Mouse (Mus musculus) liver, postnatal 0 days (tissue): ENCODE results near the gene Rbp1.

Source experiments
- CTCF ChIP-seq: sonication (generic); IDR thresholded peaks from 2 replicates; pipeline ENCODE4 v1.5.1; 2016; ENCODE audit warnings: antibody characterized with exemption, low read depth
- EP300 ChIP-seq: IDR thresholded peaks from 2 replicates; pipeline ENCODE4 v1.6.1; 2016; ENCODE audit warnings: antibody characterized with exemption, low read depth, mild to moderate bottlenecking

DNA sequence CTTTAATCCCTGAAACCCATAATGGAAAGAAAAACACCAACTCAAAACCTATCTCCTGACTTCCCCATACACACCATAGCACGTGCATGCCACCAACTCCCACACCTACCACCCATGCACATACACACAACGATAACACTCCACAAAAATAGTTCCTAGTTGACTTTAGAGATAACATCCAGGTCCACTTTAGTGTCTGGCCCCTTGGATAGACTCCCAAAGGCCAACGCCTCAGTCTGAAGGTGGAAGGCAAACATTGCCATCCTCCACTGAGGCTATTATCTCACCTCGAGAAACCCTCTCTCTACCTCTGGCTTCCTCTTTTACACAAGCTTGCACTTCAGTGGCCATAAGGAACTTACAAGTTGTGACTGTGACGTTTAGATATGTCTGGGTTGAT lies 69.5 kb downstream of the Rbp1 start:
- TF ChIP-seq CTCF: no peak
- TF ChIP-seq EP300: no peak
